ENCODE assay signal across 11 mouse cellular contexts in genomic region chr2:119311544-119311943, GRCm38 (mm10). TPM values are rescaled to one million over a fixed set of nuclear protein-coding genes. Genes with fewer than 3 reads are reported as not detected.
A peak's percentile ranks its signal among the peaks of the same experiment; 100 is the strongest.
DNase-seq lines count a peak whose midpoint lies in the region; ATAC-seq and TF ChIP-seq lines count a peak whose summit lies in the region.
"Had no signal": no experiment of that assay in that cellular context is flagged by ENCODE, and none has a peak within 500 bp of the region (broad histone marks: within the 10 kb centered on the region; RNA-seq: fewer than 3 reads in every experiment).

No protein-coding gene starts in this region.

- H3K4me2 ChIP-seq in stomach, embryonic 15.5 days = no peak overlapping the region
- H3K4me2 ChIP-seq in stomach, postnatal 0 days (replicated peaks; ENCODE audit: low read depth) = no peak overlapping the region

- H3K9ac ChIP-seq in stomach, embryonic 15.5 days = no peak overlapping the region
- H3K9ac ChIP-seq in stomach, postnatal 0 days (ENCODE audit: low read length) = no peak overlapping the region

- no peaks in the 10 kb centered on the region for H3K9me3 ChIP-seq in stomach, embryonic 15.5 days
- H3K9me3 ChIP-seq in stomach, postnatal 0 days (ENCODE audit: control insufficient read depth, low read length) = no peaks in the 10 kb centered on the region

- 34% methylated on average over 12 of the region's 12 CpGs for WGBS in stomach, embryonic 15.5 days
- whole genome bisulfite sequencing in stomach, postnatal 0 days = 39% methylated on average over 12 of the region's 12 CpGs

- H3K27ac ChIP-seq in stomach, embryonic 15.5 days = no peak overlapping the region
- no peak overlapping the region for H3K27ac ChIP-seq in stomach, postnatal 0 days (replicated peaks)

- intact Hi-C loops in heart, postnatal 10 days (cut with DNase I) = loop anchor here (1.0 kb wide), 1 partner anchor 10 kb away; no protein-coding TSS in a partner anchor

- no peak for TF ChIP-seq CTCF in stomach, postnatal 0 days (IDR thresholded peaks at IDR 0.05; ENCODE audit: low read depth)

- no peak for TF ChIP-seq EP300 in stomach, postnatal 0 days (optimal IDR thresholded peaks at IDR 0.05)

- no peak for DNase-seq in stomach, postnatal 0 days (ENCODE audit: low spot score)
- peak; percentile 50 to 62 for DNase-seq in heart, postnatal 10 days
- DNase-seq in kidney, postnatal 4 days = peak; percentile 74 to 82
- no peak for DNase-seq in frontal cortex, postnatal 25 days (ENCODE audit: low spot score in 2 of 2)
- no peak for DNase-seq in T-cell, adult 2 months (ENCODE audit: low spot score)
- no peak for DNase-seq in layer of hippocampus, postnatal 10 days (ENCODE audit: low spot score in 2 of 2)
- DNase-seq: cerebellum, postnatal 14 days; gastrocnemius, postnatal 14 days; right cerebral cortex, postnatal 25 days had no signal

- H3K36me3 ChIP-seq in stomach, embryonic 15.5 days = no peaks in the 10 kb centered on the region
- H3K36me3 ChIP-seq in stomach, postnatal 0 days (ENCODE audit: control insufficient read depth, insufficient read depth, low read length) = no peaks in the 10 kb centered on the region

- no peaks in the 10 kb centered on the region for H3K27me3 ChIP-seq in stomach, embryonic 15.5 days (replicated peaks)
- no peaks in the 10 kb centered on the region for H3K27me3 ChIP-seq in stomach, postnatal 0 days (ENCODE audit: control insufficient read depth, insufficient read depth, low read length)

- H3K4me3 ChIP-seq in stomach, embryonic 15.5 days (replicated peaks) = no peak overlapping the region
- H3K4me3 ChIP-seq in stomach, postnatal 0 days (ENCODE audit: low read depth, low read length) = no peak overlapping the region

- H3K4me1 ChIP-seq in stomach, embryonic 15.5 days = 0 out of 2 replicates have a peak, but pooled peaks cover 4% of the 10 kb centered on the region
- no peaks in the 10 kb centered on the region for H3K4me1 ChIP-seq in stomach, postnatal 0 days (replicated peaks; ENCODE audit: control insufficient read depth, insufficient read depth)

- ATAC-seq in stomach, embryonic 15.5 days (ENCODE audit: insufficient read depth, low FRiP score, low read depth) = peak; percentile 25; the same call in 1 of the 2 replicates
- no peak for ATAC-seq in stomach, postnatal 0 days (ENCODE audit: low FRiP score, low TSS enrichment)
- ATAC-seq: inflammation-experienced regulatory T-cells, adult 6 months had no signal

RNA-seq across cellular contexts. Expression of gene Dll4, which starts 14.0 kb away (rescaled TPM):
- 7.0 and 8.7 TPM in 2 replicates for polyA plus RNA-seq in stomach, embryonic 15.5 days (2015; fragmentation: Nextera tagmentation; extraction: Ambion mirVana)
- 3.7 TPM in 2 replicates for polyA plus RNA-seq in stomach, postnatal 0 days (2015; fragmentation: Nextera tagmentation; extraction: Ambion mirVana)
- 10 to 100 TPM; 23.8 to 27.9 TPM for total RNA-seq in heart, postnatal 10 days (2021)
- 1 to 10 TPM; 7.4 to 7.6 TPM for total RNA-seq in layer of hippocampus, postnatal 10 days (2021)
- polyA plus RNA-seq: inflammation-experienced regulatory T-cells, adult 6 months had no signal

RNA-seq across cellular contexts. Expression of gene Vps18, which starts 23.0 kb away (rescaled TPM):
- polyA plus RNA-seq in stomach, embryonic 15.5 days (2015; fragmentation: Nextera tagmentation; extraction: Ambion mirVana) = 16.4 and 18.0 TPM in 2 replicates
- 7.7 and 8.0 TPM in 2 replicates for polyA plus RNA-seq in stomach, postnatal 0 days (2015; fragmentation: Nextera tagmentation; extraction: Ambion mirVana)
- 10 to 100 TPM; 13.4 to 13.7 TPM for total RNA-seq in heart, postnatal 10 days (2021)
- 10 to 100 TPM; 31.7 to 34.3 TPM for total RNA-seq in layer of hippocampus, postnatal 10 days (2021)

RNA-seq across cellular contexts. Expression of gene Chac1, which starts 39.5 kb away (rescaled TPM):
- 1.6 TPM in 2 replicates for polyA plus RNA-seq in stomach, embryonic 15.5 days (2015; fragmentation: Nextera tagmentation; extraction: Ambion mirVana)
- 2.0 and 2.6 TPM in 2 replicates for polyA plus RNA-seq in stomach, postnatal 0 days (2015; fragmentation: Nextera tagmentation; extraction: Ambion mirVana)
- 1 to 10 TPM; 3.5 to 7.5 TPM for total RNA-seq in heart, postnatal 10 days (2021)
- 1 to 10 TPM; 7.6 to 7.8 TPM for total RNA-seq in layer of hippocampus, postnatal 10 days (2021)
- polyA plus RNA-seq: inflammation-experienced regulatory T-cells, adult 6 months had no signal

RNA-seq across cellular contexts. Expression of gene Rhov, which starts 40.5 kb away (rescaled TPM):
- 27.1 and 28.4 TPM in 2 replicates for polyA plus RNA-seq in stomach, embryonic 15.5 days (2015; fragmentation: Nextera tagmentation; extraction: Ambion mirVana)
- 17.0 and 19.4 TPM in 2 replicates for polyA plus RNA-seq in stomach, postnatal 0 days (2015; fragmentation: Nextera tagmentation; extraction: Ambion mirVana)
- total RNA-seq in heart, postnatal 10 days (2021) = not detected
- 10 to 100 TPM; 12.4 to 15.6 TPM for total RNA-seq in layer of hippocampus, postnatal 10 days (2021)
- total RNA-seq: gastrocnemius, postnatal 14 days had no signal

Comparison
In these comparisons a context has a peak if more than half of its experiments do, and no peak if none do; other contexts are left out.
1. DNase-seq: peak in heart, postnatal 10 days (2 of 2) and kidney, postnatal 4 days (2 of 2); none in stomach, postnatal 0 days (single experiment), frontal cortex, postnatal 25 days (0 of 2), T-cell, adult 2 months (single experiment) and layer of hippocampus, postnatal 10 days (0 of 2).